Mouse (Mus musculus): ENCODE results near the gene Obscn.

The Obscn gene

GRCm38 (mm10) chr11:59141772-59142370, 5.7 kb upstream of the Obscn start:
- DNase-seq (ENCODE audit: low read depth, low spot score): no peak

DNA sequence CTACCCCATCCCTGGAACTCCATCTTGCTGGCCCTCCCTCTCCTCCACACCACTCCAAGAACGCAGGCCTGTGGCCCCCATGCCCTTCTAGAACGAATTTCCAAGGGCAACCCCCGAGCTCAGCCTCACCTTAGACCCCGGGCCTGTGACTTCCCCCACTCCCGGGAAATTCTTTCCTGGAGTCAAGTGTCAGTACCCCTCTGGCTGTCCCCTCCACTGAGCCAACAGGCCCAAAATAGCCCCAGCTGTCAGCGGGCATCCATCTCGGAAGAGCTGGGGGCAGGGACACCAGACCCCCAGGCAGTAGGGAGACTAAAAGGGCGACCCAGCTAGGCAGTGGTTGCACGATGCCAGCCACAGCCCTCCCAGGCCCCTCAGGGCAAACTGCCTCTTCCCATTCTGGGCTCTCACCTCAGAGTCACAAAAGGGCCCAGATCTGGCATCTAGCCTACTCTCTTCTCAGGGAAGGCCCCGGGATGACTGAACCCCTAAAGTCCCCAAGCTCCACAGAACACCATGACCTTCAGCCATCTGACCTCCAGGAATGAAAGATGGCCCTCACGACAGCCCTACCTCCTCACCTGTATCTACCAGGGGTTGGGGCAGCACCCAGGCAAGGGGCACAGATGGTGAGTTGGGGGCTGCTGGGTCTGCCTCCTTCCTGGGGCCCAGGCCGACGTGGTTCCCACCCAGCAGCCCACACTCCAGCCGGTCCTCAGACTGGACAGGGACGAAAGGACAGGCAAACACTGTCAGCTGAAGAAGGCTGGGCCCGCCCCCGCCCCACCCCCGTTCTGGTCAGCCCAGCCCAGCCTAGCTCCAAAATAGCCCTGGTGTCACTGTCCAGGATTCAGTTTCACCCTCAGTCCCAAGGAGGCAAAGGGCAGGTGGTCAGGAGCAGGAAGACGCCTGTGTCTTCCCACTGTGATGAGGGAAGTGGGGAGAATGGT, 2.6 kb upstream of the Obscn start:
- DNase-seq (ENCODE audit: low read depth, low spot score): no peak

GRCm38 (mm10) chr11:59136994-59137706, 948 bp upstream of the Obscn start:
- DNase-seq (ENCODE audit: low read depth, low spot score): no peak

DNA sequence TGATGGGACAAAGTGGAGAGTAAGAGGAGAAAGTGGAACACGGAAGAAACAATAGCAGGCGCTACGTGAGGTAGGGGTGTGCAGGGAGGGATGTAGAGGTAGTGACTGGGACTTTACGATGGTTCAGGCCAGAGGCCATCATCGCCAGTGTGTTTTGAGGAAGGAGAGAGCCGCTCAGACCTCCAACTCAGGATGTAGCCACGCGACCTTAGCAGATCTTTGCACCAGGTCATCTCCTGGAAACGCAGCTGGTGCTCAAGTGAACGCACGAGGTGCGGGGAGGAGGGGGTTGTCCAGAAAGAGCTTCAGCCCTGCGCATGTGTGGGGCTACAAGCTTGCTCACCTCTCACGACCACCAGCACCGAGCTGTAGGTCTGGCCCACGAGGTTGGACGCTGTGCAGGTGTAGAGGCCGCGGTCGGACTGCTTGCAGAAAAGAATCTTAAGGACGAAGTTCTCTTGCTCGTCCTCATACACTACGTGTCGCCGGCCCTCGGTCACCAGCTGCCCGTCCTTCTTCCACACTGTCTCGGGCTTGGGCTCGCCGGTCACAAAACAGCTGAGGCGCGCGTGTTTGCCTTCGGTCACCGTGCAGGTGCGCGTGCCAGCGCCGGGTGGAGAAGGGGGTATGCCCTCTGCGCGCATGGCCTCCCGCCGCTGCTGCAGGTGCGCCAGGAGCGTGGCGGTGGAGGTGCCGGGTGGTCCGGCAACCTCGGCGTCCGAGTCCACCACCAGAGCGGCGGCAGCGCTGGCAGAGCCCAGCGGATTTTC, 966 bp downstream of the Obscn start:
- DNase-seq (ENCODE audit: low read depth, low spot score): no peak

- no peak for DNase-seq (ENCODE audit: low read depth, low spot score)
Measured at GRCm38 (mm10) chr11:59134373-59134997, 1.7 kb downstream of the Obscn start.

DNA sequence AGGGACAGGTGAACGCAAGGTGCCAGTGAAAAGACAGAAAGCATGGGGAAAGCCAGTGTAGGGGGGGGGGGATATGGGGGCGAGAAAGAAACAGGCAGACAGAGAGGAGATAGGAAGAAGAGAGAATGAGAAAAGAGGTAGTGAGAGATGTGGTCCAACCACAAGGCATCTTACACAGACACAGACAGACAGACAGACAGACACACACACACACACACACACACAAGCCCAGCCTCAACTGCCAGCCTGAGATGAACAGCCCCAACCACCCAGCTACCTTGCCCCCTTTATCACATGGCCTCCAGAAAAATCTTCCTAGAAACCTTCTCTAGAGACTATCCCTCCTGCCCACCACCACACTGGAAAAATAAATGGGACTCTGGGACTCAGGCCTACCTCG, 4.1 kb downstream of the Obscn start:
- no peak for DNase-seq (ENCODE audit: low read depth, low spot score)

GRCm38 (mm10) chr11:59131348-59131919, 4.8 kb downstream of the Obscn start:
- no peak for DNase-seq (ENCODE audit: low read depth, low spot score)

DNA sequence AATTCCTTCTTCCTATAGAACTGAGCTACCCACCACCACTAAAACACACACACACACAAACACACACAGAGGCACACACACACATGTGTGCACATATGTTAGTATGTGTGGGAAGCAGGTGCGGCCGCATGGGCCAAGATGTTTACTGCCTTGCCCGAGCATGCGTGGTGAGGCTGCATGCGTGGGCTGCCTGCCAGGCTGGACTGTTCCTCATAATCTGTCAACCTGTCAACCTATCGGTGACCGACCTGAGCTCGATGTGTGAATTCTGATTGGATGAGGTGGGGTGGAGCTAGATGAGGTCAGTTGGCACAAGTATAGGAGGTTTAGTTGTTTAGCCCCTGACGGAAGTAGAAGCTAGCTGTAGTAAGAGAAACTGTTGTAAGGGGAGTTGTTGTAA, 5.4 kb downstream of the Obscn start:
- no peak for DNase-seq (ENCODE audit: low read depth, low spot score)

DNA sequence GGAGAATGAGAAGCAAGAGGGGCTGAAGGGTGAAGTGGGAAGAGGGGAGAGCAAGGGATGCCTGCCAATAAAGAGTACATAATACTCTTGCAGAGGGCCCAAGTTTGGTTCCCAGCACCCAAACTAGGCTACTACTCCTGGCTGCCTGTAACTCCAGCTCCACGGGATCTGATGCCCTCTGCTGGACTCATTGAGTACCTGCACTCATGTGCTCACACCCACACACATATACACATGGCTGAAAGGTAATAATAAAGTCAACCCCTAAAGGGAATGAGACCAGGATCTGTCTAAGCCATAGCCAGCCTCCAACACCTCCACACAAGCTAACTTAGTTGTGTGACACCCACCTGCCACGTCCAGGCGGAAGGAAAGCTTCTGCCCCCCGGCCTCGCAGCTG, 30.3 kb downstream of the Obscn start:
- no peak for DNase-seq (ENCODE audit: low read depth, low spot score)

- DNase-seq (ENCODE audit: low read depth, low spot score): no peak
Measured at GRCm38 (mm10) chr11:59102324-59102723, 33.9 kb downstream of the Obscn start.

GRCm38 (mm10) chr11:59098339-59098738, 37.9 kb downstream of the Obscn start:
- peak; percentile 47 for DNase-seq (ENCODE audit: low read depth, low spot score)

GRCm38 (mm10) chr11:59097770-59098169, 38.4 kb downstream of the Obscn start:
- DNase-seq (ENCODE audit: low read depth, low spot score): no peak

DNA sequence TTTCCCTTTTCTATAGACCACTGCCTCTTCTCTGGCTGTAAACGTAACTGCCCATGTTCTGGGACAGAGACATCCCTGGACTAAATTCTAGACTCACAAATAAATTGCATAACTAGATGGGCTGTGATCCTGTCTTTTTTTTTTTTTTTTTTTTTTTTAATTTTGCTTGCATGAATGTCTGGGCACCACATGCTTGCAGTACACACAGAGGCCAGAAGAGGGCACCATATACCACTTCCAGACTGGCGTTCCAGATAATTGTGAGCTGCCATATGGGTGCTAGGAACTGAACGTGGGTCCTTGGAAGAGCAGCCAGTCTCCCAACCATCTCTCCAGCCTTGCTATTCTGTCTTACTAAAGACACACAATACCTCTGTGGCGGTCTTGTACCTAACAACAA, 42.0 kb downstream of the Obscn start:
- peak; percentile 24 for DNase-seq (ENCODE audit: low read depth, low spot score)

DNA sequence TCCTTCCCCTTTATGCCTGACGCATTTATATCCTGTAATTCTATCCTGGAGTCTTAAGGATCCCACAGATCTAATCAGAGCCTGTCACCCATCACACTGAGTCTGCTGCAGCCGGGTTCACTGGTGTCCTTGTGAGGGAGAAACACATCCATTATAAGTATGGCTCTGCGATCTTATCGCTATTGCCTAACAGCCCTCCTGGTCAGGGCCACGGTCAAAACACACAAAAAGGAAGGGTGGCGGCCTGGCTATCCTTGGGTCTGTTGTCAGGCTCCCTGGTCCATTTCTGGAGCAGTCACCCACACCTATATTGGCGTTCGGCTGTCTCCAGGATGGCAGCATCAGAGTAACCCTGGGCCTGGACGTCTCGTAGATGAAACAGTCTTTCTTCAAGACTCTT, 48.6 kb downstream of the Obscn start:
- no peak for DNase-seq (ENCODE audit: low read depth, low spot score)

DNA sequence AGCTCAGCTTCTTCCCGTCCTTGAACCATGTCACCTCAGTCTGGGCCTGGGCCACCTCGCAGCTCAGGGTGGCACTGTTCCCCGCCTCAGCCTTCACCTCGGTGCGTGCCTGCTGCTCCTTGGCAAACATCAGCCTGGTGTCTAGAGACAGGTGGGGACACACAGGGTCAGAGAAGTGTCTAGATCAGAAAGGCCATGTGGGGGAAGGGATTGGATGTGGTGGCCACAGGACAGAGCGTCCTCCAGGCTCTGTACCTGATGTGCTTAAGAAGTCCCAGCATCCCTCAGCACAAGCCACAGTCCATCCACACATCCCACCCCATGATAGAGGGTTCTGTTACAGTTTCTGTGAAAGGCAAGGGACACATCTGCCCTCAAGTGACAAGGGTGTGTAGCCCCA, 51.0 kb downstream of the Obscn start:
- no peak for DNase-seq (ENCODE audit: low read depth, low spot score)

DNA sequence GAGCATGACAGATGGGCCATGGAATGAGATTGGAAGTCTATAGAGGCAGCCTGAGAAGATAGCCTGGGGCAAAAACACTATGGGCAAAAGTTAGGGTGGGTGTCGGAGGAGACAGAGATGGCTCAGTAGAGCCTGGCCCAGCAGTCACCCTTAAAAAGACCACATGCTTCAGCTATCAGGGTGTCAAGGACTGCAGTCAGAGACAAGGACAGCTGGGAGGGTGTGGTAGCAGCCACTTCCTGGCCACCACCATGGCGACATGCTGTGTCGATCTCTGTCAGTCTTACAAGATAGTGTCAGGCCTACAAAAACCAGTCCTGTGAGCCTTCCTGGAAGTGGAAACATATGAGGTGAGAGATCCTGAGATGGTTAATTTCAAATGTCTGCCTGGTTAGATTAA, 53.1 kb downstream of the Obscn start:
- DNase-seq (ENCODE audit: low read depth, low spot score): no peak

DNA sequence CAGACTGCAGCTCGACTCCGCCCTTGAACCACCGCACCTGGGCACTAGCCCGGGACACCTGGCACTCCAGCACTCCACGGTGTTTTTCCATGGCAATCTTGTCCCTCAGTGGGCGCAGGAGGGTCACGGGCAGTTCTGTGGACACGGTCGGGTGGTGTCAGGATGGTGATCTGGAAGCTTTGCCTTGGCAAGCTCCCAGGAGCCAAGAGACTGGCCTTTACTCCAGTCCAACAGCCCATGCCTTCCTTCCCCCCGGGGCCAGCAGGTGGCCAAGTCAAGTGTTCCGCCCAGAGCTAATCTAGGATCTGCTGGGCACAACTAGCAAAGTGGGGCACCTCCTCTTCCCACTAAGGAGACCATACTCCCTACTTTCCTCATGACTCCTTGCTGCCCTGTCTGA, 57.9 kb downstream of the Obscn start:
- no peak for DNase-seq (ENCODE audit: low read depth, low spot score)

- no peak for DNase-seq (ENCODE audit: low read depth, low spot score)
Measured at GRCm38 (mm10) chr11:59070321-59070720, 65.9 kb downstream of the Obscn start.

DNA sequence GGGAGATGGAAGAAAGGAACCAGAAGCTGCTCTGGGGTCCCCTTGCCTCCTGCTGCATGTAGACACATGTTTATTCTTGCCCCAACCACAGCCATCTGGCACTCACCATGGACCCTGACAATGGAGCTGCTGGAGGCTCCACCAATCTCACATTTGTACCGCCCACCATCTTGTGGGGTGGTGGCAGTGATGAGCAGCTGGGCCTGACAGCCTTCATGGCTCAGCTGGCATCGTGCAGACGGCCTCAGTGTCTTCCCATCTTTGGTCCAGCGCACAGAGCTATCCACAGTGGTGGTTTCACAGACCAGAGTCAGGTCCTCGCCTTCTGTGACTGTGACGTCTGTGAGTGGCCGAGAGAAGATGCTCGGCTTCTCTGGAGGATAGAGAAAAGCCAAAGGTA, 67.3 kb downstream of the Obscn start:
- no peak for DNase-seq (ENCODE audit: low read depth, low spot score)

DNA sequence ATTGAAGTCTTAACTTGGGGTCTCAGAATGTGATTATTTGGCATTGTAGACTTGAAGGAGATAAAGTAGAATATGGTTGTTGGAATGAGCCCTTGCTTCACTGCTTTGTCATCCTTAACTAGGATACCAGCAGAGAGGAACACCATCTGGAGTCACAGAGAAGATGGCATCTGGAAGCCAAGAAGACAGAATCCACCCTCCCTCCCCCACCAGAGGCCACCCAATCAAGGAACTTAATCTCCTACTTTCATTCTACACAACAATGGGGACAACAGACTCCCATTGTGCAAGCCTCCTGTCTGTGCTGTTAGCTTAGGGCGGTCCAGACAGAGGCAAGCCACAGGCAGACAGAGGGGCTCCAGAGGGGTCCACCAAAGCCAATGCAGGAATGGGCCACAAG, 67.8 kb downstream of the Obscn start:
- no peak for DNase-seq (ENCODE audit: low read depth, low spot score)

DNA sequence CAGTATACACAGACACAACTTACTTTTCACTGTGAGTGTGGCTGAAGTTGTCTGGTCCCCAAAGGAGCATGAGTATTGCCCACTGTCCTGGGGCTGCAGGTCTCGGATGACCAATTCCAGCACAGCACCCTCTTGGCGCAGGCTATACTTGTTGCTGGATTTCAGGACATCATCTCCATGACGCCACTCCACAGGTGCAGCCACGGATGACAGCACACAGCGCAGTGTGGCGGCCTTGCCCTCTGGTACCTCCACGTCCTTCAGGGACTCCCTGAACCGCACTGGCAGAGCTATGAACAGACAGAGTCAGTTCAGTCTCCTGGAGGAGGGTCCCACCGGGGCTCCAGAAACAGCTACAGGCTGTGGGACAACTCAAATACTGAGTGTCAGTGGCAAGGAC, 68.3 kb downstream of the Obscn start:
- DNase-seq (ENCODE audit: low read depth, low spot score): no peak
